Mouse (Mus musculus) fibroblast of lung, adult 2 months (primary cell): ENCODE data around the gene Eps8l2.

Experiments
- DNase-seq: peaks from one replicate; pipeline ENCODE4 v3.0.0-alpha.2; 2011; ENCODE audit warnings: low read depth

Gene Eps8l2

GRCm38 (mm10) chr7:141338576-141339131 lies at the start of gene Eps8l2:
Gene Eps8l2, plus strand, starts transcription at chr7:141338880.
- no peak for DNase-seq

GRCm38 (mm10) chr7:141291921-141292582 lies 46.6 kb upstream of the Eps8l2 start, which contains the start of gene Drd4:
Gene Drd4, plus strand, starts transcription at chr7:141292006.
- no peak for DNase-seq

GRCm38 (mm10) chr7:141292583-141293388 lies 45.9 kb upstream of the Eps8l2 start:
- no peak for DNase-seq

- DNase-seq: no peak
These were observed 44.7 kb upstream of the Eps8l2 start for GRCm38 (mm10) chr7:141293852-141294471.

GRCm38 (mm10) chr7:141294479-141294878 lies 44.2 kb upstream of the Eps8l2 start:
- no peak for DNase-seq

- DNase-seq: no peak
These were observed 40.6 kb upstream of the Eps8l2 start for GRCm38 (mm10) chr7:141297926-141298650.

- DNase-seq: no peak
These were observed 39.5 kb upstream of the Eps8l2 start for GRCm38 (mm10) chr7:141299175-141299574.

GRCm38 (mm10) chr7:141301386-141301785 lies 37.3 kb upstream of the Eps8l2 start:
- DNase-seq: no peak

GRCm38 (mm10) chr7:141302702-141303268 lies 35.9 kb upstream of the Eps8l2 start:
- no peak for DNase-seq

GRCm38 (mm10) chr7:141304537-141304936 lies 34.1 kb upstream of the Eps8l2 start:
- DNase-seq: no peak

GRCm38 (mm10) chr7:141314416-141314815 lies 24.3 kb upstream of the Eps8l2 start:
- DNase-seq: no peak

GRCm38 (mm10) chr7:141315076-141315475 lies 23.6 kb upstream of the Eps8l2 start:
- no peak for DNase-seq

GRCm38 (mm10) chr7:141315974-141316373 lies 22.7 kb upstream of the Eps8l2 start:
- DNase-seq: no peak

- no peak for DNase-seq
These were observed 21.0 kb upstream of the Eps8l2 start for GRCm38 (mm10) chr7:141317619-141318132.

GRCm38 (mm10) chr7:141319446-141319845 lies 19.2 kb upstream of the Eps8l2 start:
- DNase-seq: no peak

GRCm38 (mm10) chr7:141324686-141325085 lies 14.0 kb upstream of the Eps8l2 start:
- DNase-seq: no peak

GRCm38 (mm10) chr7:141326546-141327446 lies 11.9 kb upstream of the Eps8l2 start:
- DNase-seq: no peak

- peak; percentile 96 for DNase-seq
These were observed 11.0 kb upstream of the Eps8l2 start, which contains the start of the genes Deaf1 and Tmem80 for GRCm38 (mm10) chr7:141327469-141328372. Gene Deaf1, minus strand, starts transcription at chr7:141327690. Gene Tmem80, plus strand, starts transcription at chr7:141327739.
